Mouse (Mus musculus) hindbrain, embryonic 12.5 days (tissue): ENCODE data around the gene Acyp2. TPM values are rescaled to one million over a fixed set of nuclear protein-coding genes. Genes with fewer than 3 reads are reported as not detected.

Source experiments
- ATAC-seq: fragments of 200-750 bp; cut with Nextera tagmentation; 2 replicates; pipeline ENCODE4 v1.8.0; 2017; ENCODE audit warnings: moderate TSS enrichment; ENCODE audit not compliant: low FRiP score
- H3K27ac ChIP-seq: fragments of 300-500 bp; sonication (generic); 2 replicates; pipeline ENCODE4 v1.5.1; 2016; ENCODE audit warnings: mild to moderate bottlenecking
- H3K27me3 ChIP-seq: fragments of 300-500 bp; sonication (generic); 2 replicates; pipeline ENCODE4 v1.6.1; 2016; ENCODE audit warnings: mild to moderate bottlenecking
- H3K36me3 ChIP-seq: fragments of 300-500 bp; sonication (generic); 2 replicates; pipeline ENCODE4 v1.6.1; 2016; ENCODE audit warnings: mild to moderate bottlenecking
- H3K4me1 ChIP-seq: fragments of 300-500 bp; sonication (generic); 2 replicates; pipeline ENCODE4 v1.6.1; 2016
- H3K4me2 ChIP-seq: fragments of 300-500 bp; sonication (generic); replicated peaks from 2 replicates; pipeline ENCODE4 v1.6.1; 2016; ENCODE audit warnings: mild to moderate bottlenecking
- H3K4me3 ChIP-seq: fragments of 300-500 bp; sonication (generic); 2 replicates; pipeline ENCODE4 v1.5.1; 2016; ENCODE audit warnings: mild to moderate bottlenecking
- H3K9ac ChIP-seq: fragments of 300-500 bp; sonication (generic); 2 replicates; pipeline ENCODE4 v1.6.1; 2016; ENCODE audit warnings: mild to moderate bottlenecking, moderate library complexity
- H3K9me3 ChIP-seq: fragments of 300-500 bp; sonication (generic); replicated peaks from 2 replicates; pipeline ENCODE4 v1.6.1; 2016; ENCODE audit warnings: mild to moderate bottlenecking
- WGBS: fragments of 180-500 bp; shearing (Covaris S2); methylation state at CpG from one replicate; pipeline ENCODE4 v1.1.7; 2016; 5-methylcytosine and 5-hydroxymethylcytosine counted together
- polyA plus RNA-seq: library from polyadenylated mRNA; unstranded; fragments of >200 nt; fragmentation: Nextera tagmentation; extraction: Ambion mirVana; gene quantifications from 2 replicates; pipeline ENCODE4 v1.2.1, GENCODE M21; 2016

The Acyp2 gene
- polyA plus RNA-seq, 1 experiment from 2014 or later, result 15.4 TPM

- Histone ChIP-seq H3K9ac (no peak overlapping the region), H3K27me3 (no peaks in the 10 kb centered on the region), H3K36me3 (no peaks in the 10 kb centered on the region), H3K4me3 (no peak overlapping the region), H3K4me1 (no peaks in the 10 kb centered on the region), H3K9me3 (no peaks in the 10 kb centered on the region), H3K4me2 (no peak overlapping the region), H3K27ac (no peak overlapping the region)
- 94% methylated on average over 3 of the region's 3 CpGs for WGBS
- no peak for ATAC-seq
These were observed 78.8 kb downstream of the Acyp2 start for GRCm38 (mm10) chr11:30570568-30570967.

GRCm38 (mm10) chr11:30560215-30560614 is 89.2 kb downstream of the Acyp2 start:
- Histone ChIP-seq H3K27me3 (no peaks in the 10 kb centered on the region), H3K9me3 (no peaks in the 10 kb centered on the region), H3K4me1 (no peaks in the 10 kb centered on the region), H3K36me3 (no peaks in the 10 kb centered on the region), H3K27ac (no peak overlapping the region), H3K9ac (no peak overlapping the region), H3K4me2 (no peak overlapping the region), H3K4me3 (no peak overlapping the region)
- 89% methylated on average over 1 of the region's 1 CpGs for WGBS
- ATAC-seq, result no peak

- H3K4me1 ChIP-seq, result no peaks in the 10 kb centered on the region
- no peak overlapping the region for H3K27ac ChIP-seq
- no peak overlapping the region for H3K4me3 ChIP-seq
- no peak overlapping the region for H3K9ac ChIP-seq
- 100% methylated on average over 1 of the region's 1 CpGs for WGBS
- no peaks in the 10 kb centered on the region for H3K27me3 ChIP-seq
- no peaks in the 10 kb centered on the region for H3K36me3 ChIP-seq
- no peaks in the 10 kb centered on the region for H3K9me3 ChIP-seq
- H3K4me2 ChIP-seq, result no peak overlapping the region
- ATAC-seq, result no peak
These were observed 96.0 kb downstream of the Acyp2 start for GRCm38 (mm10) chr11:30553408-30553807.

GRCm38 (mm10) chr11:30517133-30517532 is 132.3 kb downstream of the Acyp2 start:
- Histone ChIP-seq H3K36me3 (no peaks in the 10 kb centered on the region), H3K4me2 (no peak overlapping the region), H3K4me1 (no peaks in the 10 kb centered on the region), H3K9me3 (no peaks in the 10 kb centered on the region), H3K27ac (no peak overlapping the region), H3K27me3 (no peaks in the 10 kb centered on the region), H3K9ac (no peak overlapping the region), H3K4me3 (no peak overlapping the region)
- 78% methylated on average over 2 of the region's 2 CpGs for WGBS
- no peak for ATAC-seq

- H3K9me3 ChIP-seq, result no peaks in the 10 kb centered on the region
- H3K4me1 ChIP-seq, result no peaks in the 10 kb centered on the region
- no peaks in the 10 kb centered on the region for H3K36me3 ChIP-seq
- no peaks in the 10 kb centered on the region for H3K27me3 ChIP-seq
- no peak overlapping the region for H3K4me3 ChIP-seq
- no peak for ATAC-seq
- whole genome bisulfite sequencing, result 90% methylated on average over 4 of the region's 4 CpGs
- no peak overlapping the region for H3K4me2 ChIP-seq
- H3K27ac ChIP-seq, result no peak overlapping the region
- H3K9ac ChIP-seq, result no peak overlapping the region
These were observed 141.2 kb downstream of the Acyp2 start for GRCm38 (mm10) chr11:30508178-30508577.

- Histone ChIP-seq H3K4me1 (no peaks in the 10 kb centered on the region), H3K9me3 (no peaks in the 10 kb centered on the region), H3K27me3 (no peaks in the 10 kb centered on the region), H3K9ac (no peak overlapping the region), H3K36me3 (no peaks in the 10 kb centered on the region), H3K4me2 (no peak overlapping the region), H3K4me3 (no peak overlapping the region), H3K27ac (no peak overlapping the region)
- WGBS, result 79% methylated on average over 3 of the region's 3 CpGs
- ATAC-seq, result no peak
These were observed 150.5 kb downstream of the Acyp2 start for GRCm38 (mm10) chr11:30498738-30499355.

- H3K4me2 ChIP-seq, result no peak overlapping the region
- no peaks in the 10 kb centered on the region for H3K4me1 ChIP-seq
- no peak overlapping the region for H3K4me3 ChIP-seq
- H3K9me3 ChIP-seq, result no peaks in the 10 kb centered on the region
- ATAC-seq, result no peak
- H3K36me3 ChIP-seq, result no peaks in the 10 kb centered on the region
- WGBS, result 64% methylated on average over 2 of the region's 2 CpGs
- H3K27ac ChIP-seq, result no peak overlapping the region
- no peak overlapping the region for H3K9ac ChIP-seq
- H3K27me3 ChIP-seq, result no peaks in the 10 kb centered on the region
These were observed 152.2 kb downstream of the Acyp2 start for GRCm38 (mm10) chr11:30497151-30497550.

GRCm38 (mm10) chr11:30491515-30492260 is 157.7 kb downstream of the Acyp2 start:
- no peak for ATAC-seq
- Histone ChIP-seq H3K27me3 (no peaks in the 10 kb centered on the region), H3K27ac (no peak overlapping the region), H3K9ac (no peak overlapping the region), H3K9me3 (no peaks in the 10 kb centered on the region), H3K36me3 (no peaks in the 10 kb centered on the region), H3K4me1 (no peaks in the 10 kb centered on the region), H3K4me3 (no peak overlapping the region), H3K4me2 (no peak overlapping the region)

GRCm38 (mm10) chr11:30488183-30488582 is 161.2 kb downstream of the Acyp2 start:
- ATAC-seq, result no peak
- Histone ChIP-seq H3K36me3 (no peaks in the 10 kb centered on the region), H3K9ac (no peak overlapping the region), H3K4me1 (no peaks in the 10 kb centered on the region), H3K4me3 (no peak overlapping the region), H3K9me3 (no peaks in the 10 kb centered on the region), H3K27ac (no peak overlapping the region), H3K27me3 (no peaks in the 10 kb centered on the region), H3K4me2 (no peak overlapping the region)
- WGBS, result 67% methylated on average over 9 of the region's 10 CpGs

GRCm38 (mm10) chr11:30483286-30483685 is 166.1 kb downstream of the Acyp2 start:
- H3K27ac ChIP-seq, result no peak overlapping the region
- H3K4me1 ChIP-seq, result no peaks in the 10 kb centered on the region
- ATAC-seq, result no peak
- no peak overlapping the region for H3K4me2 ChIP-seq
- H3K4me3 ChIP-seq, result no peak overlapping the region
- H3K9ac ChIP-seq, result no peak overlapping the region
- H3K9me3 ChIP-seq, result no peaks in the 10 kb centered on the region
- no peaks in the 10 kb centered on the region for H3K27me3 ChIP-seq
- no peaks in the 10 kb centered on the region for H3K36me3 ChIP-seq
- WGBS, result 91% methylated on average over 4 of the region's 4 CpGs

- Histone ChIP-seq H3K4me2 (peak within 1 kb of the TSS; percentile 71), H3K9ac (peak within 1 kb of the TSS; percentile 62), H3K4me1 (peaks cover 11% of the 10 kb centered on the region), H3K27ac (peak within 1 kb of the TSS; percentile 64; the same call in 1 of the 2 replicates), H3K36me3 (no peaks in the 10 kb centered on the region), H3K9me3 (no peaks in the 10 kb centered on the region), H3K27me3 (no peaks in the 10 kb centered on the region), H3K4me3 (peak within 1 kb of the TSS; percentile 49)
- peak; percentile 98 for ATAC-seq
- WGBS, result 10% methylated on average over 17 of the region's 17 CpGs
These were observed 177.4 kb downstream of the Acyp2 start, which contains the start of gene 4930505A04Rik for GRCm38 (mm10) chr11:30471751-30472593. 4930505A04Rik (minus strand) TSS chr11:30471827.

- Histone ChIP-seq H3K4me1 (peaks cover 11% of the 10 kb centered on the region), H3K27me3 (no peaks in the 10 kb centered on the region), H3K27ac (no peak overlapping the region), H3K36me3 (no peaks in the 10 kb centered on the region), H3K9me3 (no peaks in the 10 kb centered on the region), H3K4me2 (peak overlapping the region; percentile 71), H3K4me3 (no peak overlapping the region), H3K9ac (no peak overlapping the region)
- peak; percentile 29 for ATAC-seq
- 72% methylated on average over 8 of the region's 8 CpGs for WGBS
These were observed 178.2 kb downstream of the Acyp2 start for GRCm38 (mm10) chr11:30471187-30471586.
